Mouse (Mus musculus): ENCODE data around the gene Nbeal2. TPM values are rescaled to one million over a fixed set of nuclear protein-coding genes. Genes with fewer than 3 reads are reported as not detected.

Gene Nbeal2
- total RNA-seq, 2 experiments from 2014 or later, result 10.4 to 12.0 TPM

GRCm38 (mm10) chr9:110680736-110681507, 27.0 kb upstream of the Nbeal2 start:
- intact Hi-C loops (cut with DNase I), result no loop called here

GRCm38 (mm10) chr9:110678886-110679285, 24.9 kb upstream of the Nbeal2 start:
- intact Hi-C loops (cut with DNase I), result no loop called here
- no peak for DNase-seq

More at GRCm38 (mm10) chr9:110680736-110681507, 27.0 kb upstream of the Nbeal2 start:
- DNase-seq, result no peak

DNA sequence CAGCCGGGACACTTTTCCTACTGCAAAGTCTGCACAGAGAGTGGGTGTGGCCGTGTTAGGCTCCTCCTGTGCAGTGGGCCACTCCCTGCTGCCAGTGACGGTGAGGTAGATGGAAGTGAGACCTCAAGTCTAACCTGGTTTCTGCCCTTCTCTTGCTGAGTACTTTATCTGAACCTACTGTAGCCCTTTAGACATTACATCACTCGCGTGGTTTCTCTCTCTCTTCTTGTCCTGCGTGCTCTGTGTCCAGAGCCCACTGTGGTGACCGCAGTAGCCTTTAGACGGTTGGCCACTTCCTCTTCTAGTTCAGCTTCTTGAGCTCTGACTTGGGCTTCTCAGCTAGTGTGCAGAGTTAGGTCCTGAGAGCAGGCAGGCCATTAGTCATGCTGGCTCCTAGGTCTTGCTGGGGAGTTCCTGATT, 22.5 kb upstream of the Nbeal2 start:
- intact Hi-C loops (cut with DNase I), result no loop called here
- no peak for DNase-seq

DNA sequence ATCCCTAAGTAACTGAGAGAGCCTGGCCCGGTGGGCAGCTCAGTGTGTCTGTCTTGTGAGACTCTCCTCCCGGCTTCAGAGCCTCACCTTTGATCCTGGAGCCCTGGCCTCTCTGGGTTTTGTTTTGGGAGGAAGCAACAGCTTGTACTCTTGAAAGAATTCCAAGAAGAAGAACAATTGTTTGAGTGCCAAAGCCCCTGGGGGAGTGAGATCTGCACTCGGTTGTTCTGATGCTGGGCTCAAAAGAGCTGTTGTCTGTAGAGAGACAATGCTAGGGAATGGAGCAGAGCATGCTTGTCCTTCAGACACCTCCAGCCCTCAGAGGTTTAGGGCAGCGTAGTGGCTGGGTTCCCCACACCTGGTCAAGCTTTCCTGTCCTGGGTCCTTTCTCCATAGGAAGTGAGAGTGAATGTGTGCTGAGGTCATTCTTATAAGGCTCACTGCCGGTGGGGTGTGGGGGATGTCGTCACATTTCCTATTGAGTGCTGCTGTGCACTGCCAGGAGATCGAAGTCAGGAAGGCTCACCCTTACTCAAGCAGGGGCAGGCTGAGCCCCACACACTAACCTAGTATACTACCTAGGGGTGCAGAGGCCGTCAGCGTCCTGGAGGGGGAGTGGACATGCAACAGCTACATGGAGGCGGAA, 19.3 kb upstream of the Nbeal2 start:
- no peak for DNase-seq
- intact Hi-C loops (cut with DNase I), result loop anchor here (2.0 to 5.0 kb wide), 2 partner anchors 14 to 34 kb away; no protein-coding TSS in a partner anchor

DNA sequence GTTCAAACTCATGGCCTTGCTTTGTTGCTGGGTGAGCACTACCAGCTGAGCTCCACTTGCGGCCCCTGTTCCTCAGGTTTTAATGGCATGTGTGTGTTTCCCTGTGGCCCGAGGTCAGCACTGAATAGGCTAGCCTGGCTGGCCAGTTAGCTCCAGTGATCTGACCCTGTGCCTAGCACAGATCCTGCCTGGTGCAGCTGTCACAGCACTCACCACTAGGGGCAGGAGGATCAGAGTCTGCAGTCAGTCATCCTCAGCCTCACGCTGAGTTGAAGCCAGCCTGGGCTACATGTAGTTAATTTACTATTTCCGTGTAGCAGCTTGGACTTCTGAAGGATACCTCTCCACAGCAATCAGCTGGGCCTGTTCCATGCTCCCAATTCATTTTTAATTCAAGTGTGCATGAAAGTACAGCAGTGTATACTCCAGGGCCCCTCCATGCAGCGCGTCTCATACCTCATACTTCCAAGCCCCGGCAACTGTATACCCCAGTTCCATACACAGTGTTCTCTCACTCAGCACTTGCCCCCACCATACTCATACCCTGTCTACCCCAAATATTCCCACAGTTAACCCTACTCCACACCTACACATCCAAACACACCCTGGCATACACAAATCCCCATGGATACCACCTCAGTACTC, 18.6 kb upstream of the Nbeal2 start:
- DNase-seq, result peak; percentile 51 to 64
- intact Hi-C loops (cut with DNase I), result loop anchor here (2.0 to 5.0 kb wide), 2 partner anchors 14 to 35 kb away; no protein-coding TSS in a partner anchor

DNA sequence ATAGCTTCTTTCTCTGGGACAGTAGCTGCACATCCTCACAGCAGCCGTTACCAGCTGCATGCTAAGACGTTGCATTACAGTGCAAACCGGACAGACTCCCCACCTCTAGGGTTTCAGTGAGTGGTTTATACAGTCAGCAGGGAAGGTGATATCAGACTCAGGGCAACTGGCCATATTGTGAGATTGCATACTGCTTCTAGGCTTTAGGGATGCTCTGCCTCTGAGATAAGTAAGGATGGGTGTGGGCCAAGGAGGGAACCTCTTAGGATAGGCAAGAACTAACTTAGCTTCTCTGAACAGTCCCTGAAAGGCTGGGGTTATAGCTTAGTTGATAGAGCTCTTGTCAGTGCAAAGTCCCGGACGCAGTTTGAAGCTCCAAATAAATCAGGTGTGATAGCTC, 15.8 kb upstream of the Nbeal2 start:
- intact Hi-C loops (cut with DNase I), result loop anchor here (5.0 kb wide), 1 partner anchor 38 kb away; no protein-coding TSS in a partner anchor
- no peak for DNase-seq

- intact Hi-C loops (cut with DNase I), result no loop called here
- DNase-seq, result no peak
Observed at GRCm38 (mm10) chr9:110668601-110669293, 14.8 kb upstream of the Nbeal2 start.

GRCm38 (mm10) chr9:110667219-110667836, 13.4 kb upstream of the Nbeal2 start:
- no peak for DNase-seq
- intact Hi-C loops (cut with DNase I), result no loop called here

DNA sequence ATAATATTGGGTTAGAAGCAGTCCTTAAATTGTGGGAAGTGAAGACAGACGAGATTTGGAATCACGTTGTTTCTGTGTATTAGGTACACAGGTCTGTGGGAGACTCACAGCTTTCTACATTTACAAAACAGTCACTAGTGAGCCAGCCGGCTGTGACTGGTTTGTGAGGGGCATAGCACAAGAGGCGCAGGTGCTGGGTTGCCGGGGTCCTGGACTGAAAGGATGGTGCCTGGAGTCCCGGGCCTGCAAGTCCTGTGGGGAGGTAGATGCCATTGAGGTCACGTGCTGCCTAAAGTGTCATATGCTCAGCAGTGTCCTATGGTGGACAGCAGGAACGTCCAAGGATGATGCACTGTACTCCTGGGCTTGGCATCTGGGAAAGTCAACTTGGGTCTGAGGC, 12.4 kb upstream of the Nbeal2 start:
- DNase-seq, result no peak
- intact Hi-C loops (cut with DNase I), result no loop called here

DNA sequence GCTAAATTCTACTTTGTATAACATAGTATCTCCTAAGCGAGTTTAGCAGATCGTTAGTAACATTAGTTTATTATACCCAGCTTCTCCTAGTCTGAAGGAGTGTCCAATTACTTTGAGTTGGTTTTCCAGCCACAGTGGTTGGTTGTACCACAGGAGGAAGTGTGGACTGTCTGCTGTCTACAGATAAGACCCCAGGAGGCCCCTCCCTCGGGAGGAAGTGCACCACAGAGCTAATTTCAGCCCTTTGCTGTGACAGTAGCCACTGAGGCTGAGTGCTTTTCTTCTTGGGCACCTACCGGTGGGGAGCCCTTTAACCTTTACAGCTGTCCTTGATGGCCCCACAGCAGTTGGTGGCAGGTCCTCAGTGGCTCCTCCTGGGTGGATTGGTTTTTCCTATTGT, 12.0 kb upstream of the Nbeal2 start:
- intact Hi-C loops (cut with DNase I), result no loop called here
- peak; percentile 48 to 54 for DNase-seq

GRCm38 (mm10) chr9:110662844-110663243, 8.9 kb upstream of the Nbeal2 start:
- DNase-seq, result no peak
- intact Hi-C loops (cut with DNase I), result no loop called here

- intact Hi-C loops (cut with DNase I), result no loop called here
- DNase-seq, result no peak
Observed at GRCm38 (mm10) chr9:110660856-110661612, 7.1 kb upstream of the Nbeal2 start.

DNA sequence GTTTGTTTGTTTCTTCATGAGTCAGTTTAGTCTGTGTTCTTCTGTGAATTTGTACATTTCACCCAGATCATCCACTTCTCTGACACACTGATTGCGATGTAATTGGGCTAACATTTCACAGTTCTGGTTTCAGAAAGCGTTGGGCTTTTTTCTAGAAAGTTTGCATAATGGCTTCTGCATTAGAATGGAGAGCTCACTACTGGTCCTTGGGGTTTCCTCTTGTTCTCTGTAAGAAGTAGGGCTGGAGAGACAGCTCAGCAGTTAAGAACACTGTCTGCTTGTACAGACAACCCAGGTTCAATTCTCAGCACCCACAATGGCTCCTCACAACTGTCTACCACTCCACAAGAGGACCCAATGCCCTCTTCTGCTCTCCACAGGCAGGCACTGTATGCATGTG, 6.2 kb upstream of the Nbeal2 start:
- DNase-seq, result no peak
- intact Hi-C loops (cut with DNase I), result no loop called here

DNA sequence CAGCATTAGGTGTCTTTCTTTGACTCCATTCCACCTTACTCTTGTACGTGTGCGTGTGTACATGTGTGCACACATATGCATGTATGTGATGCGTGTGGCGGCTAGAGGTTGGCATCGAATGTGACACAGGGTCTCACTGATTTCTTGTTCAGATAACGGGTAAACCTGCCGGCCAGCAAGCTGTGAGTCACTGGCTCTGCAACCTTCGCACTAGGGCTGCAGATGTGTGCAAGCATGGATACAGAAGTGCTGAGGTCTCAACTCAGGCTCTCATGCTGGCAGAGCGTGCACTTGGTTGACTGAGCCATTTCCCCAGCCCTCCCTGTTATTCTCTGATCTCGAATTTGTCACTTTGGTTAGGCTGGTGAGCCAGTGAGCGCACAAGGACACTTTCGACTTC, 5.6 kb upstream of the Nbeal2 start:
- DNase-seq, result no peak
- intact Hi-C loops (cut with DNase I), result loop anchor here (2.0 kb wide), 1 partner anchor 13 kb away; no protein-coding TSS in a partner anchor

DNA sequence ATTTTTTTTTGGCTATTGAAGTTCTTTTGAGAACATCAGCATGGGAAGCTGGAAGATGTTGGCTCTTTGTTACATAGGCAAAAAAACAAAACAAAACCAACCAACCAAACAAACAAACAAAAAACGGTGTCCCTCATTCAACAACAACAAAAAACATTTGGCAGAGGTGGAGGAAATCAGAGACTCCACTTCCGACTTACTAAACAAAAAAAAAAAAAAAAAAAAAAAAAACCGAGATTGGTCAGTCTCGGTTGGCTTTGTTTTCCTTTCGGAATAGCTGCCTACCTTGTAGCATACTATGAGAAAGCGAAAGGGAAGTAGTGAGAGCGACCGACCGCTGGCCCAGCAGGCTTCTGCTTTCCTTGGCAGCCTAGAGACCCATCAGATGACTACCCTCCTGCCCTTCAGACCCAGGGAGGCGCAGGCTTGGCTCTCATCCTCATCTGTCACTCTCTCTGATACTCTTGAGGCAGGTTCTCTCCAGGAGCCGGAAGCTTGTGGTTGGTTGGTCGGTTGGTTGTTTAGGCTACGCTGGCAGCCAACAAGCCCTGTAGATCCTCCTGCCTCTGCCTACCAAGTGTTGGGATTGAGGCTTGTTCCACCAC, 3.6 kb upstream of the Nbeal2 start:
- peak; percentile 48 to 52 for DNase-seq
- intact Hi-C loops (cut with DNase I), result loop anchor here (2.0 kb wide), 1 partner anchor 15 kb away; no protein-coding TSS in a partner anchor

- peak; percentile 95 to 96 for DNase-seq
- intact Hi-C loops (cut with DNase I), result no loop called here
Observed at GRCm38 (mm10) chr9:110656249-110657221, 2.6 kb upstream of the Nbeal2 start, which contains the start of gene Ccdc12. TSS of gene Ccdc12 (plus strand) at chr9:110656503.

GRCm38 (mm10) chr9:110655651-110656007, 1.7 kb upstream of the Nbeal2 start:
- DNase-seq, result no peak
- intact Hi-C loops (cut with DNase I), result no loop called here

Measured in heart, postnatal 14 days (tissue).